ENCODE assay signal across 8 mouse cellular contexts in genomic region chr4:134914864-134915209, GRCm38 (mm10). TPM values are rescaled to one million over a fixed set of nuclear protein-coding genes. Genes with fewer than 3 reads are reported as not detected.
DNase-seq lines count a peak whose midpoint lies in the region; ATAC-seq and TF ChIP-seq lines count a peak whose summit lies in the region.

Tmem50a (minus strand) TSS chr4:134915024.

- WGBS in heart, embryonic 11.5 days (ENCODE audit: insufficient replicate concordance) = under 1% methylated on average over 25 of the region's 25 CpGs
- under 1% methylated on average over 25 of the region's 25 CpGs for WGBS in kidney, embryonic 16.5 days
- under 1% methylated on average over 25 of the region's 25 CpGs for WGBS in liver, adult 2 months

- DNase-seq in CD4-positive, CD25-positive, alpha-beta regulatory T cell, adult 2 months (ENCODE audit: low read depth, low spot score) = peak; percentile 99
- DNase-seq in brain, embryonic 18.5 days (ENCODE audit: low read depth, low spot score) = peak; percentile 80
- peak; percentile 90 for DNase-seq in liver, adult 2 months (ENCODE audit: extremely low read depth, low read depth, low spot score)
- peak; percentile 96 to 97 for DNase-seq in spleen, postnatal 36 days (ENCODE audit: low spot score in 2 of 2)

- H3K4me1 ChIP-seq in erythroblast, embryonic 14.5 days (ENCODE audit: control insufficient read depth) = peaks cover 74% of the 10 kb centered on the region
- peaks cover 8% of the 10 kb centered on the region for H3K4me1 ChIP-seq in heart, embryonic 11.5 days (ENCODE audit: control insufficient read depth, insufficient read depth, low read length)
- peaks cover 16% of the 10 kb centered on the region; the same call in 1 of the 2 replicates for H3K4me1 ChIP-seq in kidney, embryonic 16.5 days (ENCODE audit: insufficient read depth, low read length)
- peaks cover 12% of the 10 kb centered on the region; the same call in 1 of the 2 replicates for H3K4me1 ChIP-seq in liver, adult 2 months (ENCODE audit: control insufficient read depth, insufficient read depth, low read length)

- H3K27me3 ChIP-seq in erythroblast, embryonic 14.5 days (ENCODE audit: control insufficient read depth) = no peaks in the 10 kb centered on the region
- H3K27me3 ChIP-seq in heart, embryonic 11.5 days (ENCODE audit: control insufficient read depth, insufficient read depth, low read length) = no peaks in the 10 kb centered on the region
- no peaks in the 10 kb centered on the region for H3K27me3 ChIP-seq in kidney, embryonic 16.5 days (ENCODE audit: insufficient read depth, low read length)
- no peaks in the 10 kb centered on the region for H3K27me3 ChIP-seq in liver, adult 2 months (ENCODE audit: control insufficient read depth, insufficient read depth, low read length)

- H3K79me2 ChIP-seq in liver, adult 2 months (ENCODE audit: control insufficient read depth, insufficient read depth, low read length) = peaks cover 5% of the 10 kb centered on the region; the same call in 1 of the 2 replicates

- H3K9ac ChIP-seq in heart, embryonic 11.5 days (ENCODE audit: low read depth, low read length) = peak within 1 kb of the TSS; percentile 79
- peak within 1 kb of the TSS; percentile 88 for H3K9ac ChIP-seq in kidney, embryonic 16.5 days (replicated peaks; ENCODE audit: low read length)
- H3K9ac ChIP-seq in liver, adult 2 months (ENCODE audit: low read depth, low read length) = peak within 1 kb of the TSS; percentile 95

- H3K9me3 ChIP-seq in erythroblast, embryonic 14.5 days (ENCODE audit: control insufficient read depth, low read length) = peaks cover 5% of the 10 kb centered on the region
- H3K9me3 ChIP-seq in heart, embryonic 11.5 days (replicated peaks; ENCODE audit: control insufficient read depth, low read length) = no peaks in the 10 kb centered on the region
- H3K9me3 ChIP-seq in kidney, embryonic 16.5 days (ENCODE audit: low read length) = no peaks in the 10 kb centered on the region

- peak; percentile 92 for ATAC-seq in heart, embryonic 11.5 days (replicated peaks; ENCODE audit: insufficient number of reproducible peaks, low FRiP score, low TSS enrichment)
- ATAC-seq in kidney, embryonic 16.5 days (ENCODE audit: low FRiP score, low TSS enrichment) = peak; percentile 94
- peak; percentile 84 for ATAC-seq in monocyte, adult 5-6 weeks (replicated peaks; ENCODE audit: insufficient number of reproducible peaks, low FRiP score, low TSS enrichment, poor library complexity, severe bottlenecking)

- TF ChIP-seq POLR2A in liver, adult 2 months (IDR thresholded peaks at IDR 0.05; ENCODE audit: extremely low read depth, insufficient read depth, low read length) = peak; percentile 83

- peak within 1 kb of the TSS; percentile 89 for H3K27ac ChIP-seq in heart, embryonic 11.5 days (ENCODE audit: low read depth, low read length)
- H3K27ac ChIP-seq in kidney, embryonic 16.5 days (ENCODE audit: low read length) = peak within 1 kb of the TSS; percentile 90
- H3K27ac ChIP-seq in liver, adult 2 months (replicated peaks; ENCODE audit: insufficient read depth, low read depth, low read length) = peak within 1 kb of the TSS; percentile 94

- H3K4me2 ChIP-seq in heart, embryonic 11.5 days = peak within 1 kb of the TSS; percentile 86
- H3K4me2 ChIP-seq in kidney, embryonic 16.5 days (replicated peaks; ENCODE audit: low read depth, low read length) = peak within 1 kb of the TSS; percentile 84

- peaks cover 35% of the 10 kb centered on the region for H3K36me3 ChIP-seq in erythroblast, embryonic 14.5 days (ENCODE audit: control insufficient read depth)
- 0 out of 2 replicates have a peak, but pooled peaks cover 2% of the 10 kb centered on the region for H3K36me3 ChIP-seq in heart, embryonic 11.5 days (ENCODE audit: control insufficient read depth, insufficient read depth, low read length)
- H3K36me3 ChIP-seq in kidney, embryonic 16.5 days (ENCODE audit: insufficient read depth, low read length) = peaks cover 6% of the 10 kb centered on the region; the same call in 1 of the 2 replicates
- H3K36me3 ChIP-seq in liver, adult 2 months (ENCODE audit: control insufficient read depth, insufficient read depth, low read length) = peaks cover 5% of the 10 kb centered on the region; the same call in 1 of the 2 replicates

- peak within 1 kb of the TSS; percentile 93 for H3K4me3 ChIP-seq in erythroblast, embryonic 14.5 days (replicated peaks)
- H3K4me3 ChIP-seq in heart, embryonic 11.5 days (ENCODE audit: low read depth, low read length) = peak within 1 kb of the TSS; percentile 68
- peak within 1 kb of the TSS; percentile 84 for H3K4me3 ChIP-seq in kidney, embryonic 16.5 days (ENCODE audit: low read length)
- peak within 1 kb of the TSS; percentile 80 for H3K4me3 ChIP-seq in liver, adult 2 months (ENCODE audit: insufficient read depth, low read depth, low read length)

- TF ChIP-seq CTCF in liver, adult 2 months (IDR thresholded peaks at IDR 0.05; ENCODE audit: low read depth, low read length) = no peak

RNA-seq across cellular contexts. Expression of gene Tmem50a, which starts in this region (rescaled TPM):
- polyA plus RNA-seq in erythroblast, embryonic 14.5 days (2012) = 1.0 and 1.2 TPM in 2 replicates
- polyA plus RNA-seq in heart, embryonic 11.5 days (2014; fragmentation: Nextera tagmentation; extraction: Ambion mirVana) = 149 and 150 TPM in 2 replicates
- polyA plus RNA-seq in kidney, embryonic 16.5 days (2015; fragmentation: Nextera tagmentation; extraction: Ambion mirVana) = 177 and 178 TPM in 2 replicates
- total RNA-seq in liver, adult 2 months (2014; rRNA removed) = 109 and 115 TPM in 2 replicates
- 90.6 and 92.7 TPM in 2 replicates for polyA plus RNA-seq in liver, adult 2 months (2012; rRNA removed)
- total RNA-seq in monocyte, adult 5-6 weeks (2017) = 424 to 614 TPM (median 508 TPM) in 3 replicates

Comparison
In these comparisons a context has a peak if more than half of its experiments do, and no peak if none do; other contexts are left out.
1. Peak in every context shown above with its lines: DNase-seq, ATAC-seq, H3K4me3 ChIP-seq and H3K27ac ChIP-seq.
2. RNA of gene Tmem50a (polyA plus RNA-seq): 177 to 178 TPM in kidney, embryonic 16.5 days, 149 to 150 TPM in heart, embryonic 11.5 days and 90.6 to 92.7 TPM in liver, adult 2 months; 1.0 to 1.2 TPM in erythroblast, embryonic 14.5 days; every median in the first group is over 10 times any median in the second.